Mouse (Mus musculus) neural tube, embryonic 14.5 days (tissue): ENCODE data around the gene Esrra. TPM values are rescaled to one million over a fixed set of nuclear protein-coding genes. Genes with fewer than 3 reads are reported as not detected.

Source experiments
- ATAC-seq: fragments of 200-750 bp; cut with Nextera tagmentation; 2 replicates; pipeline ENCODE4 v1.8.0; 2017; ENCODE audit warnings: low read depth, mild to moderate bottlenecking, moderate TSS enrichment, moderate library complexity
- H3K27ac ChIP-seq: fragments of 300-500 bp; sonication (generic); 2 replicates; pipeline ENCODE4 v1.5.1; 2014; ENCODE audit warnings: low read depth, mild to moderate bottlenecking, control low read depth, low read length, moderate library complexity, mixed read lengths
- H3K27me3 ChIP-seq: fragments of 300-500 bp; sonication (generic); 2 replicates; pipeline ENCODE4 v1.6.1; 2014; ENCODE audit warnings: low read length; ENCODE audit not compliant: control insufficient read depth, insufficient read depth
- H3K36me3 ChIP-seq: fragments of 300-500 bp; sonication (generic); 2 replicates; pipeline ENCODE4 v1.6.1; 2014; ENCODE audit warnings: low read length, mixed read lengths; ENCODE audit not compliant: control insufficient read depth, insufficient read depth
- H3K4me1 ChIP-seq: fragments of 300-500 bp; sonication (generic); 2 replicates; pipeline ENCODE4 v1.6.1; 2014; ENCODE audit warnings: low read length; ENCODE audit not compliant: control insufficient read depth, insufficient read depth
- H3K4me2 ChIP-seq: fragments of 300-500 bp; sonication (generic); 2 replicates; pipeline ENCODE4 v1.6.1; 2014; ENCODE audit warnings: mild to moderate bottlenecking, low read depth, low read length, control low read depth
- H3K4me3 ChIP-seq: fragments of 300-500 bp; sonication (generic); 2 replicates; pipeline ENCODE4 v1.5.1; 2014; ENCODE audit warnings: low read depth, low read length, control low read depth, mixed read lengths
- H3K9ac ChIP-seq: fragments of 300-500 bp; sonication (generic); replicated peaks from 2 replicates; pipeline ENCODE4 v1.6.1; 2014; ENCODE audit warnings: low read depth, mild to moderate bottlenecking, control low read depth, low read length, mixed read lengths
- H3K9me3 ChIP-seq: fragments of 300-500 bp; sonication (generic); 2 replicates; pipeline ENCODE4 v1.6.1; 2016; ENCODE audit warnings: low read length; ENCODE audit not compliant: control insufficient read depth
- WGBS: fragments of 180-500 bp; shearing (Covaris S2); extraction: QIAGEN DNeasy Blood & Tissue Kit; methylation state at CpG from one replicate; pipeline ENCODE4 v1.1.7; 2014; 5-methylcytosine and 5-hydroxymethylcytosine counted together
- polyA plus RNA-seq: library from polyadenylated mRNA; unstranded; fragments of >200 nt; fragmentation: Nextera tagmentation; extraction: Ambion mirVana; gene quantifications from 2 replicates; pipeline ENCODE4 v1.2.1, GENCODE M21; 2014

Esrra gene
- polyA plus RNA-seq, result 6.9 and 8.4 TPM in 2 replicates

DNA sequence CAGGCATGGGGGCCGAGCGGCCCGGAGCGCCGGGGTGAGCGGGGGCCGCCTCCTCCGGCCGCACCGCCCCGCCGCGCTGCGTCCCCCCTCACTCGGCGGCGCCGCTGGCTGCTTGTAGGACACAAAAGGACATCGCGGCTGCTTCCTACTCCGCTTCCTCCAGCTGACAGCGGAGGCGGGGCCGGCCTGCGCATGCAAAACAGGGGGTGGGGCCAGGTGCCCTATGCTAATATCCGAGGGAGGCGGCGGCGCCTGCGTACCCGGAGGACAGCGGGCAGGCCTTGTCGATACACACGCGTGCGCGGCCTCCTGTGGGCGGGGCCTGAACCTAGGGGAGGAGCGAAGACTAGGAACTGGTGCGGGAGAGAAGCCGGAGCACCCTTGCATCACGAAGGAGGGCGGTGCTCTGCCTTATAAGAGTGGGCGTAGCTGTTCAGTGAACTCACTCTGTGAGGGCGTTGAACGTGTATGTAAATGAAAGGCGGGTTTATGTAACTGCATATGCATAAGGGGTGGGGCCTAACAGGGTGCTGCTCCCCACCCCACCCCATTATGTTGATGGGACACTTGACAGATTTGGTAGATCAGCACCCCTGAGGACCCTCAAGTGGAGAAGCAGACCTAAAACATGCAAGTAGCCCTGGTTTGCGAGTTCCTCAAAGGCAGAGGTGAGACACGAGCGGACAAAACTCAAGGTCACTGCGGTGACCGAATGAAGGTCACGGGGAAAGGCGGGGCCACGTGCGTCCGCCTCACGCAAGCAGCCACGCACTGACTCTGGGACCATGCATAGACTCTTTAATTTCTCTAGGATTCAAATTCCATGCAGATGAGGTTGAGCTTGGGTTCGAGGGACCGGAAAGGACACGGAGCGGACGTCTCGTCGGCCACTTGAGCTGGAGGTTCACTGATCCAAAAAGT is at the start of gene Esrra:
Gene Esrra, minus strand, starts transcription at position 167 of the 921 bp plus-strand sequence.
- peak; percentile 93 for ATAC-seq
- no peaks in the 10 kb centered on the region for H3K9me3 ChIP-seq
- peaks cover 14% of the 10 kb centered on the region for H3K4me1 ChIP-seq
- WGBS, result under 1% methylated on average over 50 of the region's 66 CpGs
- peak within 1 kb of the TSS; percentile 91 for H3K27ac ChIP-seq
- H3K9ac ChIP-seq, result peak within 1 kb of the TSS; percentile 90
- H3K27me3 ChIP-seq, result peaks cover 42% of the 10 kb centered on the region
- peak within 1 kb of the TSS; percentile 96 for H3K4me2 ChIP-seq
- H3K4me3 ChIP-seq, result peak within 1 kb of the TSS; percentile 73
- H3K36me3 ChIP-seq, result no peaks in the 10 kb centered on the region

DNA sequence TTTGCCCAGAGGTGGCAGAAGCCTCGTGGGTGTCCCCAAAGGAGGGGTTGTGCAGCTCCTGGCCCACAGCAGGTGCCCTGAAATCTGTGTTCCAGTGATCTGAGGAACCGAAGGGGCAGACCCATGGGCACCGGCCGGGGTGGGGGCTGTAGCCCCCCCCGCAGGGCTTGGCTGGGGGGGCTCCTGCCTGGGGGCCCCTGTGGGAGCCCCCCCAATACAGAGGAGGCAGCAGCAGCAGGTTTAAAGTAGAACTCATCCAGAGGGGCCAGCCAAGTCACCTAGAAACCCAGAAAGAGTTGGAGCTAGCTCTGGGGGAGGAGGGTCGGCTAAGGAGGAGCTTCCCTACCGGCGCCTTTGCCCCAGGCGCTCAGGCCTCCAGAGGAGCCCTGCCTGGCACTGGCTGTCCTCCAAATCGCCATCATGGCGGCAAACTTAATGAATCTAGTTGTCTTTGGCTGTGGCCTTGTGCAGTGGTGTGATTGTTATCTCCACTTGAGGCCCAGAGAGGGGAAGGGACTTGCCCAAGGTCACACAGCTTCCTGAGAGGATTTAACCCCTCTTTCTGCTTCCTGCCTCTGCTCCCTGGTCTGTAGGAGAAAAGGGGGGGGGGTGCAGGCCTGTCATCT is 49.0 kb upstream of the Esrra start:
- 15% methylated on average over 11 of the region's 11 CpGs for WGBS
- Histone ChIP-seq H3K27ac (no peak overlapping the region), H3K36me3 (no peaks in the 10 kb centered on the region), H3K4me1 (peaks cover 9% of the 10 kb centered on the region; the same call in 1 of the 2 replicates), H3K9me3 (no peaks in the 10 kb centered on the region), H3K27me3 (no peaks in the 10 kb centered on the region; the same call in 1 of the 2 replicates), H3K4me2 (peak overlapping the region; percentile 41), H3K9ac (no peak overlapping the region), H3K4me3 (no peak overlapping the region)
- no peak for ATAC-seq

DNA sequence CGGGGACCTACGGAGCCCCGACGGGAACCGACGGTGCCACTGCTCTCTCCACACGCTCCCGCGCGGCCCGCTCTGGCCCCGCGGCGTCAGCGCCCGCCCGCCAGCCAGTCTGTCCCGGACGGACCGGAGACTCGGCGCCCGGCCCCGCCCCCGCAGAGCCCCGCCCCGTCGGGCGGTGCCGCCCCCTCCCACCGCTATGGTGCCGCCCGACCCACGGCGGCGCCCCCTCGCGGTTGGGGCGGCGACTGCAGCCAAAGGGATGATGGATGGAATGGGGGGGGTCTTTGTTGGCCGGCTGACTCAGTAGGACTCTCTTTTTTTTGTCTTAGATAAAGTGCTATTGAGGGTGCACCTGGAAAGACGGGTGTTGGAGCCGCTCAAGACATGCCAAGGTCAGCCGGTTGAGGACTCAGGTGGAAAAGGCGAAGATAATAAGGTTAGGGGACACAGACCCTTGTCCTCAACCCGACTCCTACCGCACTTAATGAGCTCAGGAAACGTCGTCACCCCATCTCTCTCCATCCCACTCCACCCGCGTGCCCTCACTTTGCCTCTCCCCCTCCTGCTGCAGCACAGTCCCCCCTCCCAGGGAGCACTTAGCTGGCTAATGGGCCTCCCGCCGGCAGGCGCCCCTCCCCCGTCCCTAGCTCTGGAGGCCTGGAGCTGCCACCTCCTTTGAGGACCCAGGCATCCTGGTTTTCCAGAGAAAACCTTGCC is 48.2 kb upstream of the Esrra start:
- Histone ChIP-seq H3K9me3 (no peaks in the 10 kb centered on the region), H3K4me3 (peak overlapping the region; percentile 25), H3K4me2 (peak overlapping the region; percentile 41), H3K9ac (0 out of 2 replicates have a peak overlapping the region, but pooled peaks have one; percentile 4), H3K27ac (no peak overlapping the region), H3K27me3 (no peaks in the 10 kb centered on the region; the same call in 1 of the 2 replicates), H3K36me3 (no peaks in the 10 kb centered on the region), H3K4me1 (peaks cover 9% of the 10 kb centered on the region; the same call in 1 of the 2 replicates)
- under 1% methylated on average over 50 of the region's 55 CpGs for WGBS
- 0 out of 2 replicates have a peak, but pooled peaks have one; percentile 9 for ATAC-seq

DNA sequence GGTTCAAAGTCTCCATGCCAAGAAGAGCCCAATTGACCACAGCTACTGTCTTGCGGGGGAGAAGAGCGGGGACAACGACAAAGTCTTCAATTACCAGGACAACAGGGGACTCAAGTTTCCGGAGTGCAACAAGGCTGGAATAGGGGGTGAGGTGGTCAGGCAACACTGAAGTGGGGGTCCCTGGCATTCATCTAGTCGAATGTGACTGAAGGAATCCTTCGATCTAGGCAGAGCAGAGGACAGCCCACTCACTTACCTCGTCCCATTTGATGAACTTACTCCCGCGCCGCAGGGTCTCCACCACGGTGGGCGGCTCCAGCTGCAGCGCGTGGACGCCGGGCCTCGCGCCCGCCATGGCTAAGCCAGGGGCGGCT is 47.7 kb upstream of the Esrra start:
- Histone ChIP-seq H3K4me1 (peaks cover 9% of the 10 kb centered on the region; the same call in 1 of the 2 replicates), H3K9me3 (no peaks in the 10 kb centered on the region), H3K27me3 (no peaks in the 10 kb centered on the region; the same call in 1 of the 2 replicates), H3K9ac (0 out of 2 replicates have a peak overlapping the region, but pooled peaks have one; percentile 4), H3K4me3 (peak overlapping the region; percentile 25), H3K36me3 (no peaks in the 10 kb centered on the region), H3K4me2 (peak overlapping the region; percentile 41), H3K27ac (no peak overlapping the region)
- 3% methylated on average over 8 of the region's 20 CpGs for WGBS
- ATAC-seq, result 0 out of 2 replicates have a peak, but pooled peaks have one; percentile 7

DNA sequence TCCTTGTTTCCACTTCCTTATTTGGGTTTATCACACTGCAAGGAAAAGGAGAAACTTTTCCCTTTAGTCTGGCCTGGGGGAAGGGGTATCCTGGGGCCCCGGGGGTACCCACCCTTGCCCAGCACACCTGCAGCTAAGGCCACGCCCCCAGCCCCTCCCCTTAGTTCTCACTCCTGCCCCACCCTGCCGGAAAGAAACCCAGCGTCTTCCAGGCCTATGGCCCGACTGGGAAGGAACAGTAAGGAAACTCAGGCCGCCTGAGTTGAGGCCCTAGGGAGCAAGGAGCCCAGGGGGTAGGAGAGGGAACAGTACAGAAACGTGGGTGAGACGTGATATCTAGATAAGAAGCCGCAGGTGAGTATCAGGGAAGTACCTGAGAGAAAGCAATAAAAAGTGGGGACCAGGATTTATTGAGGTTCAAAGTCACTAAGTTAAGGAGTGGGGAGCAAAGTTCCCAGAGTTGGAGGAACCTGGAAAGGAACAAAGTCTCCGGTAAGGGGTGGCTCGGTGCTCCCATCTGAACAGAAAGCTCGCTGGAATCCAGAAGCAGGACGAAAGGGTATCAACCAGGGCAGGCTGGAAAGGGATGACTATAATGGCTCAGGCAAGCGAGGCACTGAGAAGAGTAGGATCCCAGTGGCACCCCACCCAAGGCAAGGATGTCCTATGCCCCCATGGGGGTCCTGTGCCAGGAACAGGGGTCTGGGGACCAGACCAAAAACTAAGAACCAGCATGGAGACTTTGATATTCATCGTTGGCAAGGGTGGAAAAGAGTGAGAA is 47.1 kb upstream of the Esrra start:
- no peak overlapping the region for H3K9ac ChIP-seq
- 15% methylated on average over 15 of the region's 15 CpGs for WGBS

DNA sequence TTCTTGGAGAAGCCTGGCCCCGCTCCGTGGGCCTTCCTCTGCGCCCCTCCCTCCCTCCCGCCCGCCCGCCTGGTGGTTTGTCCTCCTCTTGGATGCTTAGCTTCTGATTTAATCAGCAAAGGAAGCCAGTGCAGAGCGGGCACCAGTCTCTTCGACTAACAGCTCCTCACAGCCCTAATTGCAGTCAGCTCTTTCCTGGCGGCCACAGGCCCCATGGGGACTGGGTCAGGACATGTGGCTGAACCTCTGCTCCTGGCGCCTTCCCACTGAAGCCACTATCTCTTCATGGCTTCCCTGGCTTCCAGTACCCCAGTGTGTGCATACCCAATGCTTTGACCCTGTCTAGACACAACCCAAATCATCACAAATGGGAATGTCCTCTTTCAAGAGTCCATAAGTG is 34.8 kb upstream of the Esrra start:
- no peak overlapping the region for H3K4me2 ChIP-seq
- H3K9me3 ChIP-seq, result no peaks in the 10 kb centered on the region
- ATAC-seq, result no peak
- H3K27me3 ChIP-seq, result no peaks in the 10 kb centered on the region
- peaks cover 3% of the 10 kb centered on the region; the same call in 1 of the 2 replicates for H3K4me1 ChIP-seq
- WGBS, result 79% methylated on average over 10 of the region's 10 CpGs
- H3K4me3 ChIP-seq, result no peak overlapping the region
- no peak overlapping the region for H3K9ac ChIP-seq
- H3K27ac ChIP-seq, result no peak overlapping the region
- H3K36me3 ChIP-seq, result peaks cover 8% of the 10 kb centered on the region; the same call in 1 of the 2 replicates

More for the DNA sequence above, 47.1 kb upstream of the Esrra start:
- Histone ChIP-seq H3K36me3 (no peaks in the 10 kb centered on the region), H3K27ac (no peak overlapping the region), H3K4me1 (peaks cover 6% of the 10 kb centered on the region; the same call in 1 of the 2 replicates), H3K27me3 (no peaks in the 10 kb centered on the region; the same call in 1 of the 2 replicates), H3K4me2 (peak overlapping the region; percentile 41), H3K4me3 (peak overlapping the region; percentile 25; the same call in 1 of the 2 replicates), H3K9me3 (no peaks in the 10 kb centered on the region)
- no peak for ATAC-seq

DNA sequence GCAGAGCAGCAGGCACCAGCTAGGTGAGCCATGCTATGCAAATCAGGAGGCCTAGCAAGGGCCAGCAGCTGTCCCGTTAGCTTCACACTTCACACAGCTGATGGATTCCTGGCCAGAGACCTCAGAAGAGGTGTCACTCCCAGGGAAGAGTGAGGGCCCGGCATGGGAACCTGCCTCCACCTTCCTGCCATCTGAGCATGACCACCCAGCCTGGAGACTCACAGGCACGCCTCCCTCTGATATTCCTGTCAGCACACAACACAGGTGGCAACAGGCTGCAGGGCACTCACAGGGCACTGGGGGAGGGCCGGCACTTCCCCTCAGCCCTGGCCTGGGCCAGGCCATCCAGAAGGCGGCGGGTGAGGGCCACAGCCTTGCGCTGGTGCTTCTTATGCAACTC is 33.8 kb upstream of the Esrra start:
- no peak for ATAC-seq
- Histone ChIP-seq H3K9ac (no peak overlapping the region), H3K4me3 (no peak overlapping the region), H3K4me1 (peaks cover 3% of the 10 kb centered on the region; the same call in 1 of the 2 replicates), H3K27me3 (no peaks in the 10 kb centered on the region), H3K9me3 (no peaks in the 10 kb centered on the region), H3K4me2 (no peak overlapping the region), H3K27ac (no peak overlapping the region), H3K36me3 (peaks cover 8% of the 10 kb centered on the region; the same call in 1 of the 2 replicates)
- WGBS, result 84% methylated on average over 7 of the region's 7 CpGs

DNA sequence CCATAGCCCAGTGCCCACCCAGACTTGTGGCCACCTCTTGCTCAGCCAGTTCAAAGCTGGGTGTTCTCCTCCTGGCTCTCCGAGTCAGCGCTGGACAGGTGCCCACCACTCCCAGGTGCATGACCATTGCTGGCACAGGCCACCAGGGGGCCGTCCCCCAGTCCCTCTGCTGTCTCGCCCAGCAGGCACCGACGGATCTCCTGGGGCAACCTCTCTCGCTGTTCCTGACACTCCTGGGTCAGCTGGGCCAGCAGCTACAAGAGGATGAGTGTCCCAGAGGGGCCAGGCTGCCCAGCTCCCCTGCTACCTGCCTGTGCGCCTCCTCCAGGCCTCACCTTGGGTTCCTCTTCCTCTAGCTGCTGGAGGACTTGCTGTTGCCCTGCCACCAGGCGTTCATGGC is 32.4 kb upstream of the Esrra start:
- Histone ChIP-seq H3K27ac (no peak overlapping the region), H3K4me2 (no peak overlapping the region), H3K4me3 (no peak overlapping the region), H3K4me1 (peaks cover 10% of the 10 kb centered on the region; the same call in 1 of the 2 replicates), H3K27me3 (no peaks in the 10 kb centered on the region), H3K36me3 (peaks cover 8% of the 10 kb centered on the region; the same call in 1 of the 2 replicates), H3K9me3 (no peaks in the 10 kb centered on the region), H3K9ac (no peak overlapping the region)
- no peak for ATAC-seq
- WGBS, result 57% methylated on average over 9 of the region's 9 CpGs
